In the genomic region with DNA sequence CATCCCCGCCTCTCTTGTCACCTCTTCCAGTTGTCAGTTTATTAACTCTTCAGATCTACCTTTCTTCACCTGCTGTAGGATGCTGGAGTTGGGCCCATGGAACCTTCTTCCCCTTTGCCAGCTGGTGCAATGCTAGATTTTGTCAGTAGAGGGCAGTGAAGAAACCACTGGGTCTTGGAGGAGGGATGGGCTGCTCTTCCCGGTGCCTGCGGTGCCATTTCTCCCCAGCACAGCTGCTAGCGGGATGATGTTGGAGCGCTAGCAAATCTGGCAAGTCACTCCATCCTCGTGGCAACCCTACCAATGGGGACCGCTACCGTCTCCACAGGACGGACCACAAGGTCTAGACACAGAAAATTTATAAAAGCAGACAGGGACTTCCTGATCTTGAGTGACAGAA, we compare ENCODE assay signal across 8 mouse cellular contexts. TPM values are rescaled to one million over a fixed set of nuclear protein-coding genes. Genes with fewer than 3 reads are reported as not detected.
A peak's percentile ranks its signal among the peaks of the same experiment; 100 is the strongest.
DNase-seq lines count a peak whose midpoint lies in the region; ATAC-seq and TF ChIP-seq lines count a peak whose summit lies in the region.

No protein-coding gene starts in this region.

- TF ChIP-seq CTCF in Patski (IDR thresholded peaks at IDR 0.05), result peak; percentile 66
- TF ChIP-seq CTCF in layer of hippocampus, adult 2 months (conservative IDR thresholded peaks at IDR 0.05), result peak; percentile 90

- no peak overlapping the region for H3K4me3 ChIP-seq in forebrain, embryonic 15.5 days
- peak overlapping the region; percentile 36 for H3K4me3 ChIP-seq in layer of hippocampus, adult 2 months

- POLR2A ChIA-PET in Patski (lab: Charles Lee), result no interaction called here

- H3K9me3 ChIP-seq in forebrain, embryonic 15.5 days, result no peaks in the 10 kb centered on the region

- H3K9ac ChIP-seq in forebrain, embryonic 15.5 days (replicated peaks), result no peak overlapping the region

- in situ Hi-C loops in Patski (cut with MboI; ENCODE audit: low pct_unique_long_range_greater_than_20kb), result no loop called here

- DNase-seq in Patski (ENCODE audit: low read depth, low spot score), result no peak
- DNase-seq in cerebellum, adult 11-12 months, result peak; percentile 54
- peak; percentile 55 to 76 for DNase-seq in layer of hippocampus, adult 2 months (ENCODE audit: low spot score in 2 of 2)
- DNase-seq in lung, postnatal 14 days, result peak; percentile 76
- peak; percentile 87 for DNase-seq in retina, postnatal 1 day
- DNase-seq in urinary bladder, postnatal 4 days (ENCODE audit: low spot score in 2 of 2), result peak; percentile 22 to 65

- CTCF ChIA-PET in Patski (lab: Charles Lee), result interaction anchor here (1.1 to 1.8 kb wide), 2 partner anchors 9 to 13 kb away, joined by 3 to 5 read pairs; no protein-coding TSS in a partner anchor

- H3K27me3 ChIP-seq in Patski, result no peaks in the 10 kb centered on the region
- 0 out of 2 replicates have a peak, but pooled peaks cover 3% of the 10 kb centered on the region for H3K27me3 ChIP-seq in forebrain, embryonic 15.5 days

- H3K4me2 ChIP-seq in forebrain, embryonic 15.5 days (replicated peaks), result peak overlapping the region; percentile 30

- H3K36me3 ChIP-seq in forebrain, embryonic 15.5 days, result no peaks in the 10 kb centered on the region

- WGBS in forebrain, embryonic 15.5 days, result 8% methylated on average over 9 of the region's 9 CpGs

- no peak for ATAC-seq in Patski
- ATAC-seq in forebrain, embryonic 15.5 days (replicated peaks), result peak; percentile 64
- ATAC-seq in hematopoietic stem cell, adult 5-6 weeks (replicated peaks in 1 of 2; ENCODE audit: insufficient read depth in 1 of 2, low FRiP score in 2 of 2, low TSS enrichment in 1 of 2, low read depth in 1 of 2, poor library complexity in 2 of 2, severe bottlenecking in 2 of 2), result peak; percentile 75 to 78

- 0 out of 2 replicates have a peak, but pooled peaks cover 4% of the 10 kb centered on the region for H3K4me1 ChIP-seq in forebrain, embryonic 15.5 days

- H3K27ac ChIP-seq in forebrain, embryonic 15.5 days (replicated peaks), result no peak overlapping the region
- H3K27ac ChIP-seq in layer of hippocampus, adult 2 months, result no peak overlapping the region

RNA-seq across cellular contexts. Expression of a gene that starts 13.3 kb away (rescaled TPM):
- 402 TPM for polyA plus RNA-seq in Patski (2021)
- 355 and 366 TPM in 2 replicates for polyA plus RNA-seq in forebrain, embryonic 15.5 days (2015; fragmentation: Nextera tagmentation; extraction: Ambion mirVana)
- 215 and 321 TPM in 2 replicates for total RNA-seq in hematopoietic stem cell, adult 5-6 weeks (2017)
- total RNA-seq in layer of hippocampus, adult 2 months (2021), result 100 to 1,000 TPM; 122 to 139 TPM
